Mouse (Mus musculus): ENCODE measurements around the gene Mdga1.

DNA sequence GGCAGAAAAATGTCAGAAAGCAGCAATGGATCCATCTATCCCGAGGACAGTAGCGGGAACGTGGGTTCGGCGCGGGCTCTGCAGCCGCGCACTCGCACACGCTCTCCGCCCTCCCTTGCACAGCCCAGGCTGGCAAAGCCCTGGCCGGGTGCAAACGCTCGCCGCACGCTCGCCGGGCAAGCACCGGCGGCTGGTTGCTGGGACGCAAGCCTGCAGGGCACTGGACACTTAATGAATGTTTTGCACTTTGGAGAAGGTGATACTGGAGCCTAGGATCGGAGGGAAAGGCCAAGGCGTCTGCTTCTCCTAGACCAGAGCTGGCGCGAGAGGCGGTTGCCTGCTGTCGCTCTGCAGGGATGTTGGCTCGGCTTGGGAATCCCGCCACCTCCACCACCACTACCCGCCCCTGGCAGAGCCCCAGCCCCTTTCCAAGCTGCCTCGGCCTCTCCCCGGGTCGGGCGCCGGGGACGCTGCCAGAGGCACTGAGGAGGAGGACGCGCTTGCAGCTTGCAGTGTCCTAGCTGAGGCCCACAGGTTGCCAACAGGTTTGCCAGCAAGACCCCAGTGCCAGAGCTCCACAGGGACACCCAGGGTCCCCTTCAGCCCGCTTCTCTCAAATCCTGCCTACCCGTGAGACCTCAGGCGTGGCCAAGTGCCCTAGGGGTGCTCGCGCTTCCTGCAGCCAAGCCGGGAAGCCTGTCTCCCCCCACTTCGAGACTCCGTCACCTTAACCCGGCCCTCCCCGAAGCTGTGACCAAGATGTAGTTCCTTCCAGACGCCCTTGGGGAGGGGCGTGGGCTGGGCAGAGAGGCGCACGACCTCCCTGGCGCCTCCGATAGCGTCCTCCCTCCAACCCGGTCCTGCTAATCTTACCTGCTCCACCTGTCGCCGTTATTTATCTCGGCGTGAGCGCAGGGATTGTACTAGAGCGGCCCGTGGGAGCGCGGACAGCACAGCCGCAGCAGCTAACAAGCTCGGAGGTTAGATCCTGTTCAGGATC is 80.6 kb downstream of the Mdga1 start:
- TF ChIP-seq CTCF (IDR thresholded peaks at IDR 0.05; ENCODE audit: control insufficient read depth, insufficient read depth, low read length): no peak
- no peak for TF ChIP-seq POLR2A (IDR thresholded peaks at IDR 0.05; ENCODE audit: borderline replicate concordance, control insufficient read depth, low read depth, low read length)
